Mouse (Mus musculus): ENCODE data around the gene Etfa.

The Etfa gene

GRCm38 (mm10) chr9:55425271-55425810 lies 86.7 kb downstream of the Etfa start:
- no peak for DNase-seq (ENCODE audit: extremely low read depth, low read depth, low spot score)

DNA sequence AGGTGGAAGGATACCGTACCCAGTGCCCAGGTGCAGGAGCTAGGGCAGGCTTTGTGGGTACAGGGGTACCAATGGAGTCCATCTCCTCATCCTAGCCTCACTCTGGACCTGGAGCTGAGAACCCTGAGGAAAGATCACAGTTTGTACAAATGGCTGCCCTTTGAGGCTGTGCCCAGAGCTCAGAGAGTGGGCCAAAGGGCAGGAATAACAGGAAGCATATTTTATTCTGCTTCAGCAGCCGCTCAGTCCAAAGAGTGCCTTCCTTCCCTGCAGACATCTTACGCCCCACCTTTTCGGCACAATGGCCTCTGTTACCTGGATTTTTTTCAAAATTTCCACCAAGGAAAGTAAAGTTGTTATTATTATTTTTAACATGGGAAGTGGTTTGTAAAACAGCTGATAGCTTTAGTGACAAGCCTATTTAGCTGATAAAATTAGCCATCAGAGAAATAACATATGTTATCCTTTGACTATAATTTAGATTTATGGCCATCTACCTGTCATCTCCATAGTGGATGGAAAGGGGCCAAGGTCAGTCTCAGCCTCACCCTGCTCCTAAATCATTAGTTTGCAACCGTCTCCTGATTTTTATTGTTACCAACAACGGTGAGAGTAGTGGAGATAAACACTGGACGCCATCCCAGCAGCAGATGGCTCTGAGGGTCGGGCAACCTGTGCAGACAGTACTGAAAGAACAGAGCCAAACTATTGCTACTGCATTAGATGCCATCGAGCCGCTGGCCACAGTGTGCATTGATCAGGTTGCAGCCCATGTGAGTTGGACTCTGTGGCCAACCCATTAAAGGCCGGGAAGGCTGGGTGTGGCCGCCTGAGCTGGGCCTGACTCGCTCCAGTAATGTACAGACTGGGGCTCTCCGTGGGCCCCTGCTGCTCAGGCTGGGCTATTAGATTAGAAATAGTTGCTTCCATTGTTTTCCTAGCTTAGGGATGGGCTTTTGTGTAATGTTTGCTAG lies 88.3 kb downstream of the Etfa start:
- DNase-seq (ENCODE audit: extremely low read depth, low read depth, low spot score) = no peak

DNA sequence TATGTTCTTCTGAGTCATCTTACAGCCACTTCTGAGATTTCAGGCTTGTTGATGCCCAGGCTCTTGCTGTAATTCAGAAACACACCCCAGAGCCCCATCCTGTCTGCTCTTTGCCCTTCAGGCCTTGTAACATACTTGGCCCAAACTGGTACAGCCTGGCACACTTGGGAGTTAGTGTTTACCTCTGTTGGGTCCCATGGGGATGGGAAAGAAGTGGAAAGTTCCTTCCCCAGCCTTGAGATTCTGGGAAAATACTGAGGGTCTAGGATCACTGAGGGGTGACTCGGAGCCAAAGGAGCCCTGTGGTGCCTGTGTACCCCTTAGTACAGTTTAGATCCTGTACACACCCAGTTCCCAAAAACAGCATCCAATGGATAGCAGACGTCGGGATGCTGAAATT lies 90.3 kb downstream of the Etfa start:
- no peak for DNase-seq (ENCODE audit: extremely low read depth, low read depth, low spot score)

DNA sequence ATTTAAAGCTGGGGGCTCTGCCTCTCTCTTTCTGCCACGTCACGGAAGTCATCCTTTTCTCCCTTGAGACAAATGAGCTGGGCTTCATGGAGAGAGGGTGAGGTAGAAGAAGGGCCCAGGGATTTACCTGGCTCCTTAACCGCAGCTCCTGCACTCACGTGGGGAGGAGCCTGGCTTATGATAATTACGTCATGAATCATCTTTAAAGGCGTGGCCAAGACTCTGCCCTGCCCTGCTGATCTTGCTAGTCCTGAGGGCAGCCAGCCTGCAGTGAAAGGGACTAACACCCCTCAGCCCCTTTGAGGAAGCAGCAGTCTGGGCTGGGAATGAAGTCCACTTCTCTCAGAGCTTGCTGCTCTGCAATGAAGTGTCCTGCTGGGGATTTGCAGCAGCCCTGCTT lies 100.9 kb downstream of the Etfa start:
- no peak for DNase-seq (ENCODE audit: extremely low read depth, low read depth, low spot score)

GRCm38 (mm10) chr9:55410430-55410829 lies 101.6 kb downstream of the Etfa start:
- no peak for DNase-seq (ENCODE audit: extremely low read depth, low read depth, low spot score)

DNA sequence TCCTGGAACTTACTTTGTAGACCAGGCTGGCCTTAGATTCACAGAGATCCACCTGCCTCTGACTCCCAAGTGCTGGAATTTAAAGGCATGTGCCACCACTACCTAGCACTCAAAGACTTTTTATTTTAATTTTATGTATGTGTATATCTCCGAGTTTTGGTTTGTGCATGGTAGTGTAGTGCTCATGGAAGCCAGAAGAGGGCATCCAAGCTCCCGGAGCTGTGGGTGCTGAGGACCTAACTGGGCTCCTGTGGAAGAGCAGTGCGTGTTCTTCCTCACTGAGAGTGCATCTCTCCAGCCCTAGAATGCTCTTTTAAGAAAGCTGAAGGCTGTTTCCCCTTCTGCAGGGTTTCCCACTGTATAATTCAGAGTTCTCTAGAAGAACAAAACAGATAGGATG lies 102.2 kb downstream of the Etfa start:
- DNase-seq (ENCODE audit: extremely low read depth, low read depth, low spot score) = no peak

DNA sequence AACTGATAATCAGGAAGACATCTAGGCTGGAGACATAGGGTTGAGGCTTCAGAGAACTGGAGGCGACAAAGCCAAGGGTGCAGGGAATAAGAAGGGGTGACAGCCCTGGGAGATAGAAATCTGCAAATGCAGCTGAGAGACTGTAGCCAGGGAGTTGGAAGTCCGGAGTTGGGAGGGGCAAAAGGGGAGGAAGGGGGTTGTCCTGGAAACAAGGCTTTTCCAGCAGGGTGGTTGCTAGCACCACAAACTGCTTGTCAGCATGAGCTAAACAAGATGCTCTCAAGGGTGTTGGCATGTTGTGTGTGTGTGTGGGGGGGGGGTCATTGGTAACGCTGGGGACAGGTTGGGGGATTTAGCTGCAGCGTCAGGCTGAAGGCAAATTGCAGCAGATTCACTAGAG lies 103.2 kb downstream of the Etfa start:
- DNase-seq (ENCODE audit: extremely low read depth, low read depth, low spot score) = no peak

GRCm38 (mm10) chr9:55406773-55407172 lies 105.3 kb downstream of the Etfa start:
- DNase-seq (ENCODE audit: extremely low read depth, low read depth, low spot score) = no peak

DNA sequence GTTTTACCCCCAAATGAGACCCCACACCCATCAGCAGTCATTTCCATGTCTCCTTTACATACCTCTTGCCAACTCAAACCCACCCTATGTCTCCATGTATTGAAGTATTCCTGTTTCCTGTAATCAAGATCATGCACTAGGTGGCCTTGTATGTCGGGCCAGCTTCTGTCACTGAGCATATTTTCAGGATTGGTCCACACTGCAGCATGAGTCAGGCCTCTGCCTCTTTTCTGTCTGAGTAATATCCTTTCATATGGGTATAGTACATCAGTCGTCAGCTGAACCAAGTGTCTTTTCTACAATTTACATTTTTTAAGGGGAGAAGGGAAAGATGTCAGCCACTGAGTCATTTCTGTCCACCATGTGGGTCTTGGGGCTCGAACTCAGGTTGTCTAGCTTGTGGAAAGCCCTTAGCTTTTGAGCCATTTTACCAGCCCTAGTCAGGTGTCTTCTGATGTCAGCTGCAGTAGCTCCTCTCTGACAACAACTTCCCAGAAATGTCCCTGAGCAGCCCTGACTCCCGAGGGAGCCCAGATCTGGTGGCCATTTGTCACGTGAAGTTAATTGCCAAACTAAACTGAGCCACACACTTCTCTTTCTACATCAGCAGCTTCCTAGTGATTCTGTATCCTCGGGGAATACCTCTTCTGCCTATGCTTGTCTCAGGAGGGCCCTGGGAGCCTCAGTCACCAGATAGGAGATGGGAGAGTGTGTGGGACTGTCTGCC lies 106.9 kb downstream of the Etfa start:
- no peak for DNase-seq (ENCODE audit: extremely low read depth, low read depth, low spot score)
